Mouse (Mus musculus) mesoderm, embryonic 11.5 days (tissue): ENCODE data around the gene Lrrc34.

Source experiments
- DNase-seq: peaks from one replicate; pipeline ENCODE4 v3.0.0-alpha.2; 2012; ENCODE audit warnings: low read depth, low spot score

Lrrc34 gene

DNA sequence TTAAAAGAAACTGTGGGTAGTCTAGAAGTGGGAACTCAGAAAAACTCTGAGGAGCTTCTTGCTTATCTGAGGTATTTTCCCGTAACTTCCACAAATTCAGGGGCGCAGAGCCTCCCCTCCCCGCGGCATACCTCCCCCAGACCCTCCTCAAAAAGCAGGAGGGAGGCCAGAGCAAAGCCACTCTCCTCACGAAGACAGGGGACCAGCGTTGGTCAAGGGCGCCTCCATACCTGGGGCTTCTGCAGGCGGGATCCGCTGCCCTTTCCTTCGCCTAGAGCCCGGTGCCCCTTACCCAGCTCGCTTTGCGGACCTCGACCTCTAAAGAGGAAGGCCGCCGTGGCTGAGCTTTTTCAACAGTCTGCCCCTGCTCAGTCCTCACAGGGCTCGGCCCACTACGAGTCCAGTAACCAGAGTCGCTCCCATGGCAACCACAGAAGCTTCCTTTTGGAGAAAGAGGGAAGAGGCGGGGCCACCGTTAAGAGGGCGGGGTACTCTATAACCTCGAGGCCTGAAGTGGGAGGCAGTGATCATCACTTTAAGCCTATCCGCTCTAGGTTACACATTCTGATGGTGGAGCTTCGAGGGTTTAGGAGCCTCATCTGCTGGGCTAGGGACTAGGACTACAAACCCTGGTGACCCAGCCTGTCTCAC, at the start of gene Lrrc34:
Gene Lrrc34, minus strand, starts transcription at position 430 of the 651 bp plus-strand sequence.
- peak; percentile 80 for DNase-seq

DNA sequence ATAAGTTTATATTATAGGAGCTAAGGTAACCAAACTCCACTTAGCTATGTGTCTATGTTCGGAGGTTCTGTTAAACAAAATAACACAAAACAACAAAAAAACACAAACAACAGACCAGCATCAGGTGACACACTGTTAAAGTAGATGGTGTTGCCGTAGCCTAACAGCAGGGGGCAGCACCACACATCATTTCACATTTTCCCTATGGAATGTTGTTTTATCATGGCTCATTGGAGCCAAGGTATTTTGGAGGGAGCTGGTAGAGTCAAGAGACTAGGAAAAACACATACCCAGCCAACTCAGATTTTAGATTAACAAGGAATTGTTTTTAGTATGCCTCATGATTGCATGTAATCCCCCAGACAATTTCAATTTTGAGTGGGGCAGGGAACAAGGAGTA, 48.7 kb upstream of the Lrrc34 start:
- peak; percentile 85 for DNase-seq

DNA sequence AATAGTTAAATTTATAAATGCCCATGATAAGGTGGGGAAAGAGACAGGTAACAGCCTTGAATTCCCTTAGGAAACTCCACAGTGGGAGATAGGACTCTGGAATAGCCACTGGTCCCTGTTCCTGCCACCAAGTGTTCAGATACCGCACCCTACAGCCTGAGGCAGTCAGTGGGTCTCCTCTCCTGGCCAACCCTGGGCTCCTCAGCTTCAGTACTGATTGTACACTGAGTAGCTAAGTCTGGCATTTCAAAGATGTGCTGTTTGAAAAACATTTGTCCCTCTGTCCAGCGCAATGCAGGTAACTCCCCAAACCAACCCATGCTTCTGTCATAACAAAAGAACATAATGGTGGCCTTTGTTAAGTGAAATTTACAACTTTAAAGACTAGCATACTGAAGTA, 48.0 kb upstream of the Lrrc34 start:
- no peak for DNase-seq

DNA sequence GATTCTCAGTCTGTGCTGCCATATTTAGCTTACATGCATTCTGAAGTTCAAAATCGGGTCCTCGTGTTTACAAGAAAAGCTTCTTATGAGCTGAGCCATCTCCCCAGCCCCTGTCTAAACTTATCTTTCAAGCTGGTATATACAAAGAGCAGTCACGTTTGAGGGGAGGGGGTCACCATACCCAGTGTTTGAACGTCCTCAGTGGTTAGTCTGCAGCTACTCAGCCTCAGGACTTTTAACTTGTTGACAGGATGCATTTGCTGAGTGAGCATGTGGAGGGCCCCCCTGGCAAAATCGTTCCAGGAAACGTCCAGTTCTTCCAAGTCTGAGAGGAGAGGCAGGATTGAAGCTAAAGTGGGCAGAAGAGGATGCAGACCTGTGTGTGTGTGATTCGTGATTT, 43.3 kb upstream of the Lrrc34 start:
- DNase-seq = no peak

DNA sequence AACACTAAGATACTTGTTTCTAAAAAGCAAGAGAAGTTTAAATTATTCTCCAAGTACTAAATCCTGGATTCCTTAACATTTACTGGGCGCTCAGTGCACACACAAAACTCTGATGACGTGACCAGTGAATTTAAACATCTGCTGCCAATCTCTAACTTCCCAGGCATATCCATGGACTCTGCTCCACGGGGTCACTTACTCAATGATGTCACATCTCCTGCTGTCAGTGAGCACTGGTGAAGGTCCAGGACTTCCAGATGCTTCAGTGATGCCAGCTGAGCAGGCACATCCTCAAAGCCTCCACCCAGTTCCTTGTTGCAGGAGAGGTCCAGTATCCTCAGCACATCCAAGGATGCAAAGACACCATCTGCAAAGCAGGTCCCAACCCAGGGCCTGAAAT, 39.5 kb upstream of the Lrrc34 start:
- DNase-seq = no peak

DNA sequence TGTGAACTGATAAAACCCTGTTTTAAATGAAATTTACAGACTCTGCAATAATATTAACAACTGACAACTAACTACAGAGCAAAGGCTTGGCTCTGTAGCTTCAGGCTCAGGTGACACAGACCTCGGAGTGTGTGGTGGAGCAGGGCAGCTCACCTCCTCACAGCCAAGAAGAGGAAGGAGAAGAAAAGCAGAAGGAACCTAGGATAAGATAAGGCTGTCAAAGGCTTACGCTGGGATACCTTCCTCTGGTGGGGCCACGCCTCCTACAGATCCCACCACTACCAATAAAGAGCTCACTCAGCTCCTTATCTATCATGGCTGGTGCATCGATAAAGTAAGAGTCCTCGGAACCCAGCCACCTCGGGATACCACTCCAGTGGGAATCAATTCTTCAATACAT, 35.5 kb upstream of the Lrrc34 start:
- DNase-seq = no peak

DNA sequence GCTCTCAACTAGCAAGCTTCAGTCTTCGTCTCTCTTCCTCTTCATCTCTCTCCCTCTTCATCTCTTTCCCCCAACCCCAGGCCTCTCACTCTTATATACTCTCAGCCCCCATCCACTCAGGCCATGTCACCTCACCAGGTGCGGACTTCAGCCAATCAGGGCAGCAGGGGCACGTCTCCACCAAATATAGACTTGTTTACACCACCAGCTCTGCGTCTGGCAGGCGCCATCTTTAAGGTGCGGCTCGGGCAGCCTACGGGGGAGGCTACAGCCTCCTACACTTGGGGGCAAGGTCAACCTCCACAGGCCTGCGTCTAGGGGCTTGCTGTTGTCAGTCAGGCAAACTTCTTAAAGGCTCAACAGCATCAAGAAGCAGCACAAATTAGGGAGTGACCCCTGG, 10.8 kb upstream of the Lrrc34 start:
- DNase-seq = no peak

DNA sequence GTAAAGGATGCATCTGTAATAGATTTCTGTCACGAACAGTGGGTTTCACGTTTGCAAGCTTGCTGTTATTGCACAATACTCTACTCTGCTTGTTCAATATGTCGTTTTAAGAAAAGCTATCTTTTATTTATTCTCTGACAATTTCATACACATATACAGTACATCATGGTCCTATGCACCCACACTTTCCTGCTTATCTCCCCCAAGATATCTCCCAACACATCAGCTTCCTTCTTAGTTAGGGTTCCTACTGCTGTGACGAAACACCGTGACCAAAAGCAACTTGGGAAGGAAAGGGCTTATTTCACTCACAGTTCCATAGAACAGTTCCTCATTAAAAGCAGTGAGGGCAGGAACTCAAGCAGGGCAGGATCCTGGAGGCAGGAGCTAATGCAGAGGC, 8.3 kb upstream of the Lrrc34 start:
- no peak for DNase-seq

DNA sequence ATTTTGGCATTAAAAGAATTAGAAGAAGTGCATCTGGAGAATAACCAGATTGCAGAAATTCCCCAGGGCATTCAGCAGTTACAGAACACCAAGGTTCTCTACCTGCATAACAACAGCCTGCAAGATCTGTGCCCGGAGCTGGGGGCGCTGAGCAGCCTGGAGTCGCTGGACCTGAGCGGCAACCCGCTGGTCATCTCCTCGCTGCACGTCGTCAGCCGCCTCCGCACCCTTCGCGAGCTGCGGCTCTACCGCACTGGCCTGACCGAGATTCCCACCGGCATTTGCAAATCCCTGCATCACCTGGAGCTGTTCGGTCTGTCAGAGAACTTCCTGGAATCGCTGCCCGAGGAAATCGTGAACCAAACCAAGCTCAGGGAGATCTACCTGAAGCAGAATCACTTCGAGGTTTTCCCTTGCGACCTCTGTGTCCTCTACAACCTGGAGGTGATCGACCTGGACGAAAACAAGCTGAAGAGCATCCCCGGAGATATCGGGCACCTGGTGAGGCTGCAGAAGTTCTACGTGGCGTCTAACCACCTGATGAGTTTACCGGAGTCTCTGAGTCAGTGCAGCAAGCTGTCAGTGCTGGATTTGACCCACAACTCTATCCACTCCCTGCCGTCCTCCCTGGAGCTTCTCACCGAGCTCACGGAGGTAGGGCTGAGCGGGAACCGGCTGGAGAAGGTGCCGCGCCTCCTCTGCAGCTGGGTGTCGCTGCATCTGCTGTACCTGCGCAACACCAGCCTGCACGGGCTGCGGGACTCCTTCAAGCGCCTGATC, 2.6 kb upstream of the Lrrc34 start:
- peak; percentile 25 for DNase-seq

DNA sequence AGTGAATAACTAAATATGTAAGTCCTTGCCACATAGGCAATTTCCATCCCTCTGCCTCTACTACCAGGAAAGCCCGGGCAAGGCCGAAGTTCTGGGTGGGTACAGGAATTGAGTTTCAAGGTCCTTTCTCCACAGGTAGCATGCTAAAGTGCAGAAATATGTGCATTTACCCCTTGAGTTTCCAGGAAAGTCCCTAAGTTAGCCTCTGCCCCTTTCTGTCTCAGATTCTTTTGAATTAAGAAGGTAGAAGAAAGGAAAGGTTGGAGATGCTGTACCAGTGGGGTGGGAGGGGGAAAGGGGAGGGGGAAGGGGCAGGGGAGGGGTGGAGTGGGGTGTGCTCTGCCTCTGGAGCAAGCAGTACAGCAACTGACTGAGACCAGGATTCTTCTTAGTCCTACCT, 797 bp upstream of the Lrrc34 start:
- DNase-seq = no peak

DNA sequence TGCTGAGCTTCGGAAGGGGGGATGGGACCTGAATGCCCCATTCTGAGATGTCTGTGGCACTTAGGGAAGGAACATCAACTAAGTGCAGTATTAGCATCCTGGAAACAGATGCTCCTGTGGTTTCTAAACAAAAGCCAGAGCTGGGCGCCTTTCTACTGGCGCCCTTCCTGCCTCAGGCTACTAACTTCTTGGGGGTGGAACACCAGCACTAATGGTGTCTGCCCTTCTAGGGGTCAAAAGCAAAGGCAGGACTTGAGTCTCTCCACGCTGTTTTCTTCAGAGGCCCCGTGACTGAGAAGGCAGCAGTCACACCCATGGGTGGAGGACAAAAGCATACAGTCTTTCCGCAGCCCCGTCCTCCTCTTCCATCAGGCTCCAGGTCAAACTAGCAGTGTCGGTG, 908 bp downstream of the Lrrc34 start:
- DNase-seq = no peak

DNA sequence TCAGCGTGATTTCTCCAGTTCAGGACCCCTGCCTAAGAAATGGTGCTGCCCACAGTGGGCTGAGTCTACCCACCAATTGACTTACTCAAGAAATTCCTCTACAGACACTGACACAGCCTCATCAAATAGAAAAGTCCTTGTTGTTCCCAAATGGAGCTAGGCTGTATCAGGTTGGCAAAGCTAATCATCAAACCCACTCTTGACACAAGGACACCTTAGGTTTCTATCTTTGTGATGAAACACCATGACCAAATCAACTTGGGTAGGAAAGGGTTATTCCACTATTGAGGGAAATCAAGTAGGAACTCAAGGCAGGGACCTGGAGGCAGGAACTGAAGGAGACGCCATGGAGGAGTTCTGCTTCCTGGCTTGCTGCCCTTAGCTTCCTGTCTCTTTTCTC, 3.5 kb downstream of the Lrrc34 start, which contains the start of gene Lrriq4:
Gene Lrriq4, plus strand, starts transcription at position 301 of the 400 bp plus-strand sequence.
- DNase-seq = no peak

DNA sequence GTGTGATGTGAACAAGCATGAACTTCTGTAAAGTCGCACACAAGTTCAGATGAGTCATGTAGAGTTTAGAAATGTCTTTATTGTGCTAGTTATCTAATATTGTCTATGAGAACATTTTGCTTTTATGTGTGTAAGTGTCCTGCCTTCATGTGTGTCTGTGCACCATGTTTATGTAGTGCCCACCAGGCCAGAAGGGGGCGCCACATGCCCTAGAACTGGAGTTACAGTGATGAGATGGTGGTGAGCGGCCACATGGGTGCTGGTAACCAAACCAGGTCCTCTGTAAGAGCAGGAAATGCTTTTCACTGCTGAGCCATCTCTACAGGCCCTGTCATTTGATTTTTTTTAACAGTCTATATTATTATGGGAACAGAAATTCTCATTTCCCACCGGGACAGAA, 12.0 kb downstream of the Lrrc34 start:
- DNase-seq = no peak

DNA sequence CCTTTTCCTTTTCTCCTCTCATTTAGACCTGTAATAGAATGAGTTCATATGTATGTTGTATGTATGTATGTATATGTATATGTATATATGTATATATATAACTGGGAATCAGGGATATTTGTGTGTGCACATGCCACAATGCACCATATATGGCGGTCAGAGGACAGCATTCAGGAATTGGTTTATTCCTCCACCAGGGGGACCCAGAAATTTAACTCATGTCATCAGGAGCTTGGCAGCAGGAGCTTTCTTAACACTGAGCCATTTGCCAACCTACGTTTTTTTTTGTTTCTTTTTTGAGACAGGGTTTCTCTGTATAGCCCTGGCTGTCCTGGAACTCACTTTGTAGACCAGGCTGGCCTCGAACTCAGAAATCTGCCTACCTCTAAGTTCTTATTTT, 14.0 kb downstream of the Lrrc34 start:
- no peak for DNase-seq

DNA sequence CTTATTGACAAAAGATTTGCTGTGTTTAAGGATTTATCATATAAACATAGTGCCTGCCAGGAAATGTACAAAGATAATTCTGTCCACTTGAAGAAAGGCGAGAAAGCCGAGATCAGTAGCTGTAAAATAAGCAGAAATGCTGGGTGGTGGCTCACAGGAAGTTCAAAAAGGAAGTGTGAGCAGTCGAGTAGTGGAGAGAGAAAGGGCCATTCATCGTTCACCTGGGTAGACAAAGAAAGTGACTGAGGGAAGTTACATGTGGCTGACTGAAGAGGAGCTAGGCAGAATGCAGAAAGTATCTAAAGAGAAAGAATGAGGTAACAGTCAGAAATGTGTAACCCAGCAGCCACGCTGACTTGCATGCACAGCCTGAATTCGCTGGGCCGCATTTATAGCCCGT, 27.5 kb downstream of the Lrrc34 start:
- DNase-seq = no peak

DNA sequence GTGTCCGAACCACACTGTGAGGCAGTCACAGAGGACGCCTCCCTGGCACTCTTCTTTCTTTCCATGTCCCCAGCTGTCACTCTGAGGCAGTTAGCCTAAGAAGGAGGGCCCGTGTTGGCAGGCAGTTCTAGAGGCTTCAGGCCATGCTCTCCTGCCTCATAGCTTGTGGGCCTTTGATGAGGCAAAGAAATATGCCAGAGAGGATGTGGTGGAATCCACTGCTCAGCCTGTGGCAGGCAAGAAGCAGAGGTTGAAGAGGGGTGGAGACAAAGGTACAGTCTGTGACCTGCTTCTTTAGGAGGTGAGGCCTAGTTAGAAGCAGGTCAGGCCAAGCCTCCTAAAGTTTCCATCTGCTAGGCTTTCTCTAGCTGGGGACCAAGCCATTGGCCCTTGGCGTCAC, 36.7 kb downstream of the Lrrc34 start:
- no peak for DNase-seq

DNA sequence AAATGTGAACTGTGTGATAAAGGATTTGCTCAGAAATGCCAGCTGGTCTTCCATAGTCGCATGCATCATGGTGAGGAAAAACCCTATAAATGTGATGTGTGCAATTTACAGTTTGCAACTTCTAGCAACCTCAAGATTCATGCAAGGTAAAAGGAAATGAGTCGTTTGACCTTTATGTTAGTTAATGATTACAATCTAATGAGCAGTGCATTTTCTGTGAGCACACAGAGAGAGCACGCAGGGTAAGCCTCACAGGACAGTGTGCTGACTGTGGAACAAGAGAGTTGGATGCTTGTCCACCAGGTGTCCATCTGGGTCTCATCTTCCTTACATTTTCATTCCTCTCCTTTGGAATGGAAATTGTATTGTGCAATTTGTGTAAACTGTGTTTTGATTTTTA, 38.7 kb downstream of the Lrrc34 start:
- DNase-seq = no peak

DNA sequence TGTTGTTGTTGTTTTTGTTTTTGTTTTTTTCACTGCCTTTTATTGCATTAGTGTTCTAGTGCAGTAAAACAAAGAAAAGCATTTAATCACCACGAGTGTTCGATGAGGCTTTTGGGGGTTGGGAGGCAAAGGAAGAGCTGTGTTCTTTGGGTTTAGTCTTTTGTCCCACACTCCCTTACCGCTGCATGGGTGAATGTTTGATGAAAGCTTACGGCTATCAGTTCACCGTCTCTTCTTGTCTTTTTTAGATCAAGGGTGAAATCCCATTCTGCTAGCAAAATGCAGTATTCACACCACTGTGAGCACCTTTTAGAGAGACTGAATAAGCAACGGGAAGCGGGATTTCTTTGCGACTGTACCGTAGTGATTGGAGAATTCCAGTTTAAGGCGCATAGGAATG, 44.4 kb downstream of the Lrrc34 start:
- DNase-seq = no peak

DNA sequence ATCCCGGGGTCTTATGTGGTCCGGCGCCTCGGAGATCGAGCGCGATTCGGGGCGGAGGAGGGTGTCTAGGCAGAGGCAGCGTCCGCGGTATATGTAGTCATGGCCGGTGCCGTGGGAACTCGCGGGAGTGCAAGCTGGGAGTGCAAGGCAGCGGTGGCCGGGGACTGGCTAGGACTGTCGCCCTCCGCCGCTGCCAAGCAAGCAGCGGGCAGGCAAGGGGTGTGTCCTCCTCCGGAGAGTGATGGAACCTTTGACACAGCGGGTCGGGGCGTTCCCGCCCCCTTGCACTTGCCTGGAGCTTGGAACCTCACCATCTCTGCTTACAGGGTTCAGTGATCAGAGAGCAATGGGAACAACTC, 45.0 kb downstream of the Lrrc34 start:
- peak; percentile 81 for DNase-seq

DNA sequence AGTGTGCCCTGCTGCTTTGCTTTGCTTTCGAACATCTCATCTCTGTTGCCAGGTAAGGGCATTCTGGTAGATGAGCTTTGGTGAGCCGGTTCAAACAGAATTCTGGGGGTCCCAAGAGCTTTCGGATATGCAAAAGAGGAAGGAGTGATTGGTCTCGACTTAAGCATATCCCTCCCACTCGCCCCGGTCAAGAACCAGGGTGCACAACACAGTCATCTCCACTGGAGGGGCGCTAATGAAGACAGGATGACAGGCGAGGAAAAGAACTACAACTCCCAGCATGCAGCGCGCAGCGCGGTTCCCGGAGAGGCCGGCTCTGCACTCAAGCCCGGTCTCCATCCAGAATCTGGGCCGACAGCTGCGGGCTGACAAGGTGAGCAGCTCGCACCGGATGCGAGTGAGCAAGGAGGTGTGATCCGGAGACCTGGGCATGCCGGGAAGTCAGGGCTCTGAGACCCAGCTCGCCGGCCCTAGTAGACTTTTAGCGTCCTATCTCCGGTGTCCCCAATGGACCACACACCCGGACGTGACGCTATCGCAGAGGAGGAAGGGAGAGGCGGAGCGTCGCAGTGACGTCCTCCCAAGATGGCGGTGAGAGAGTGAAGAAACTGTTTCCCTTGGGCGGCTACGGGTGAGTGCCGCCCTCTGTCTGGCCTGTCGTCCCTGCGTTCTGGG, 45.5 kb downstream of the Lrrc34 start, which contains the start of gene Mynn:
Gene Mynn, plus strand, starts transcription at position 1 of the 675 bp plus-strand sequence.
- DNase-seq = peak; percentile 97

DNA sequence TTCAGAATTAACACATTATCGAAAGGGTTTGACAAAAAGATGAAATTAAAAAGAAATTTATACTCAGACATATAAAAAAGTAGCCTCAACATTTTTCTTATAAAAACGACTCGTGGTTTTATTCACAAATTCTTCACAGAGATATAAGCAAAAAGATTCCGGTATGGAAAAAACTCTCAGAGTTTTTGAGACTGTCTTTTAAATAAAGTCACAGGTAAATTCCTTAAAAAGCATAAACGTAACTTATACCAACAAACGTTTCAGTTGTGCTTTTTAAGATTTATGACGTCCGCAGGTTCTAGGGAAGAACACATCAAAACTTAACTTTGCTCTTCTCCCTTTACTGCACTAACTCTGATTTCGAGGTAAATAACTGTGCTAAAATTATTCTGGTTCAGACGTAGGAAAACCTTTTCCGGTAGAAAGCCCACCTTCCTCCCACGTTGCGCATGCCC, 46.0 kb downstream of the Lrrc34 start:
- DNase-seq = no peak

DNA sequence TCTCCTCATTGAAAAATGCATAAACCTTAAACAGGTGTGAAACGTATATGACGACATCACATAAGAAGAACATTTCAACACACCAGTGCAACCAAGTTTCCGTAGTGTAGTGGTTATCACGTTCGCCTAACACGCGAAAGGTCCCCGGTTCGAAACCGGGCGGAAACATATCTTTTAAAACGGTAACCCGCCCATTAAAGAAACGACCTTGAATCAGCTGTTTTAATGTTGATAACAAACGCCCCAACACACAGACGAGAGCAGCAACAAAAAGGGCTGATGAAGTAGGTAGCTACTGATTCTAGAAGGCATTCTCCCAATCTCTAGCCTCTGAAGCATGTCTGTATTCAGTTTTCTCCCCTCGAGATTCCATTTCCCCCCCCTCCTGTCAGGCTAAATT, 46.5 kb downstream of the Lrrc34 start:
- peak; percentile 90 for DNase-seq

DNA sequence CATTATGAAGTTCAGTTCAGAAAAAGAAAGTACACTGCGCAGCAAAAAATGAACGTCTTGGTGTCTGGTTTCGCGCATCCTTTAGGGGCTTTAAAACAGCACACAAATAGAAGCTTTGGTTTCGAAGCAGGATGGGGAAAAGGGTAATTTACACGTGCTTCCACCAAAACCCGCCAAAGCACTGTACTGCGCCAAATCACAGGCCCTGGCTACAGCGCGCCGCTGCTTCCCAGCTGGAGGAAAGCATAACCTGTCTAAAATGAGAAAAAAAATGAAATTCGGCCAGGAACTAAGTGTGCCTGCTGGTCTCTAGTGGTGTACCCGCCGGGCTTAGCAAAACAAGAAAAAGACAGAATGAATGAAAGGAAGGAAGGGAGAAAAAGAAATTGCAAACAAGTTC, 47.0 kb downstream of the Lrrc34 start:
- peak; percentile 49 for DNase-seq
